Mouse (Mus musculus): ENCODE data around the gene Aebp1.

Gene Aebp1

DNA sequence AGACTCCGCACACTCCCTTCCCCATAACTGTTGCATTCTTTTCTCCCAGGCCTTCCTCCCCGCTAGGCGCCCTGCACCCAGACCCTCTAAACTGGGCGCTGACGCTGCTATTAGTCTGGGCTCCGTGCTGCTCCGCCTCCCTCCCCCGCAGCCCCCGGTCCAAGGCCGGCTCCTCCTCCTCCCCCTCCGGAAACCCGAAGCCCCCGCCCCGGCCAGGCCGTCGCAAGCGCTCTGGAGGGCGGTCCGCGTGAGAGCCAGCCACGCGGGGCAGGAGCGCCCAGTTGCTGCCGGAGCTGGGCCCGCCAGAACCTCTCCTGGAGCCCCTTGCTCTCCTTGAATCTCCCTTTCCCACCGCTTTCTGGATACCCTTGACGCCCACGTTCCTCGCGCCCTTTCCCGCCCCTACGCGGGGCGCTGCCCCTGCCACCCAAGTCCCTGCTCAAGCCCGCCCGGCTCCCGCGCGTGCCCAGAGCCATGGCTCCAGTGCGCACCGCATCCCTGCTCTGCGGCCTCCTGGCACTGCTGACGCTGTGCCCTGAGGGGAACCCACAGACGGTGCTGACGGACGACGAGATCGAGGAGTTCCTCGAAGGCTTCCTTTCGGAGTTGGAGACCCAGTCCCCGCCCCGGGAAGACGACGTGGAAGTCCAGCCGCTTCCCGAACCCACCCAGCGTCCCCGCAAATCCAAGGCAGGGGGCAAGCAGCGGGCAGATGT, at the start of gene Aebp1:
Aebp1 (plus strand) TSS at position 270 of the 716 bp plus-strand sequence.
- in situ Hi-C loops (cut with MboI; ENCODE audit: low sequenced_read_pairs): no loop called here

DNA sequence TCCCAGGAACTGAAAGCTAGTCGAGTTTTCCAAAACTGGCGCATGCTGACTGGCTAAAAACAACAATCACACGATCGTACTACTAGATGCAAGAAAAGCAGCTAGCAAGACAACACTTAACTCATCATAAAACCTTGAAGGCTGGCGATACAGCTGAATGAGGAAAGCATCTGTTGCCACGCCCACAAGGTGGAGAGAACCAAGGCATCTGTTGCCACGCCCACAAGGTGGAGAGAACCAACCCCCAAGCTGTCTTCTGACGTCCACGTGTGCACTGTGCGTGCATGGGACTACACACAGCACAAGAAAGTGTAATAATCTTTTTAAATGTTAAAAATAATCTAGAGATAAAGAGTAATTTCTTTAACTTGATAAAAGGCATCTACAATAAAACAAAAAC, 48.4 kb upstream of the Aebp1 start:
- in situ Hi-C loops (cut with MboI; ENCODE audit: low sequenced_read_pairs): no loop called here

DNA sequence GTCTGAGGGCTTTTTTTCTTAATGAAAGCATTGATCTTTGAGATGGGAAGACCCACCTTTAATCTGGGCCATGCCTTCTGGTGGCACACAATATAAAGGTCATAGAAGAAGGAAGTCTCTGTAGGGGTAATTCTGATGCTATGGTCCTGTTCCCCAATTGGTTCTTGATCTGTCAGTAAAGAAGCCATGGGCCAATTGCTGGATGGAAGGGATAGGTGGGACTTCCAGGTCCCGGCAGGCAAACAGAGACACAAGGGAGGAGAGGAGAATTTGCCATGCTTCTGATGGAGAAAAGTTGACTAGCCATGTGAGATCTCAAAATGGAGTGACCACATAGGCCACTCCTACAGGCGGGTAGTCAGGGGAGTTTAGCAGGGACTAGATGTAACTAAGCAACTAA, 42.5 kb upstream of the Aebp1 start:
- in situ Hi-C loops (cut with MboI; ENCODE audit: low sequenced_read_pairs): no loop called here

DNA sequence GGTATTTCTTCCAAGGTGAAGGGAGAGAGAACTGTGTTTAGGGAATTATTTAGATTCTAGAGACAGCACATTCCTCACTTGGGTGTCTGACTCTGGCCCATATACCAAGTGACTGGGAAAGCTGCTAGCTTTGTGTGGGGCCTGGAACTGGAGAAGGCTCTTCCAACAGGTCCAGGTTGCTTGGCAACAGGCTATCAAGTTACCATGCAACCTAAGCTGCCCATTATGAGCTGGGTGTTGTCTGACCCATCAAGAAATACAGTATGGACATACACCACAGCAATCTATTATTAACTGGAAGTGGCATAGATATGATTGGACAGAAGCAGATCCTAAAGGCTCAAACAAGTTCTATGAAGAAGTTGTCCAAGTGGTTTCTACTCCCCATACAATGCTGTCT, 36.3 kb upstream of the Aebp1 start:
- in situ Hi-C loops (cut with MboI; ENCODE audit: low sequenced_read_pairs): no loop called here

DNA sequence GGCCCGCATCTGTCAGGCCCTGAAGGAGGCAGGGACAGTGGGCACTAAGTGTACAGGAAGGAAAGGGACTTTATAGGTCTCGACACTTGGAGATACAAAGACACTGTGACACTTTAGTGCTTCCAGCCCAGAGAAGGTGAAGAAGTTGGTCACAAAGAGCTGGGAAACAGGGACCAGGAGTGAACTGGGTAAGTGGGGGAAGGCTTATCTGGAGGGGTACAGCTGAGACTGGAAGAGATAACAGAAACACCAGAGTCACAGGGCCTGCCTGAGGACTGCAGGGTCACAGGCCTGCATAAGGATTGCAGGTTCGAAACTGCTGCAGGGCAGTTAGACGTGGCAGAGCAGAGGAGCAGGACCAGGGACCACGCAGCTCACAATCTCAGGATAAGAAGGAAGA, 33.8 kb upstream of the Aebp1 start:
- in situ Hi-C loops (cut with MboI; ENCODE audit: low sequenced_read_pairs): no loop called here

DNA sequence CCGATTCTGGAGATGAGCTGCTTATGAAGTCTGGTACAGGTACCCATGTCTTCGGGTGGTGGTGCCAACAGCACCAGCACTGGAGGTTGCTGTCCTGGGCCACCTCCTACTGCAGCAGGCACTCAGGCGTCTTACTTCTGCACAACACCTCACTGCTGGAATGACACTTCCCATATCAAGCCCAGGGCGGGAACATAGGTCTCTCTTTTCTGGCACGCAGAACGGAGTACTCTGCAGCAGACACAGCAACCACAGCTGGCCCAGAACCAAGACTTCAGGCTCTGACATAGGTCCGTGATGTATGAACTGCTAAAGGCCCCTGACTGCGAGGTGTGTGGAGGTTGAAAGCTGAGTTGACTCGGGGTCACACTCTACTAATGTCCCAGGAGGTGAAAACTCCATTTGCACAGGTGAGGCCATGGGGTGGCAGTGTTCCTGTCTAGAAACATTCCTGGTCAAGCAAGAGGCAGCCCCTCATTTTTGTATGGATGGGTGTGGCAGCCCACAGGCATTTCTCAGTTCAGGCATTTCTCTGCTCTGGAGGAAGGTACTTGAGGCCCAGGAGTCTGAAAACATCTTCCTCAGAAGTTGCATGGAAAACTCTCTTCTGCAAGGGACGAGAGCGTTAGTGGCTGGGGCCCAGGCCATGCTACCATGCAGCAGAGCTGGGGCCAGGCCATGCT, 33.1 kb upstream of the Aebp1 start:
- in situ Hi-C loops (cut with MboI; ENCODE audit: low sequenced_read_pairs): no loop called here

DNA sequence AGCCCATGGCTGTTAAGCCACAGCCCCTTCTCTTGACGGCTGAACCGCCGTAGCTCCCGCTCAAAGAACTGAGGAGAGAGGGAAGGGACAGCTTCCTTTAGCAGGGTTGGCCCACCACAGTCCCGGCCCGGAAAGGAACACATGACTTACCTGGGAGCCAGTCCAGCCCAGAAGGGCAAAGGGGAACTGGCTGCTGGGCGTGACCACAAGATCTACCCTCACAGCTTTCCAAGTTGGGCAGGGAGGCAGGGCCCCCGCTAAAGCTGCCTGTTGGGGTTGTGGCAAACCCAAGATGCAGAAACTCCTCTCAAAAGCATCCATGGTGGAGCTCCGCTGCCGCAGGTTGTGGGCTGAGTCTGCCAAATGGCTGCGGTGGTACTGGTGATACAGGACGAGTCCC, 32.4 kb upstream of the Aebp1 start:
- in situ Hi-C loops (cut with MboI; ENCODE audit: low sequenced_read_pairs): no loop called here

DNA sequence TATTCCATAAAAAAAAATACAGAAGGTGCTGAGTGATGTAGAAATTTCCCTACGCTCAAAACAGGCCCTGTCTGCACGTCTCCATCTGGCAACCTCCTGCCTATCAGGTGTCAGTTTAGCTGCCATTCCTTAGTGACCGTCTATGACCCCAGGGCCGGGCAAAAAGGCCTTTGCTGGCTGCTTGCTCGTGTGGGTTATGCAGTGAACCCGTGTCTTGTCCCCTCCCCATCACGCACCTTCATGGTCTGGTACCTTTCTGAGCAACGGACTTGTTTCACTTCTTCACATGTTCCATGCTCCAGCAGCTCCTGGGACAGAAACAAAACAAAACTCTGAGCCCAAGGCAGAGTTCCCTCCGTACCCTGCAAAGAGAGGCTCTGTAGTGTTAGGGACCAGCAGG, 27.2 kb upstream of the Aebp1 start:
- in situ Hi-C loops (cut with MboI; ENCODE audit: low sequenced_read_pairs): no loop called here

DNA sequence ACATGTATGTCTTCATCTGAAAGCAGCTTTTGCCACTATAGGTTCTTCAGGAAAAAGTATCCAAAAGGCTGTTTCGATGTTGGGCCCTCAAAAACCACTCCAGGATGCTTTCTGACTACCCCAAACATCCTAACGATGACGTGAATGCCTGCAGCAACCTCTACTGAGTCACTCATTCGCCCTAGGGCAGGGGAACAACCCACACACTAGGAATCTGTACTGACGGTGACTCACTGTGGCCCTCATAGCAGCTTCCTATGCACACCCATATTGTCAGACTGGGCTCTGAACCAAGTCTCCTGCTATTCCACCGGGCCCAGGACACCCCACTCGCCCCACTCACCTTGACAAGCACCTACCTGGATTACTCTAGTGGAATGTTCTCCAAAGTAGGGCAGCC, 26.7 kb upstream of the Aebp1 start:
- in situ Hi-C loops (cut with MboI; ENCODE audit: low sequenced_read_pairs): no loop called here

DNA sequence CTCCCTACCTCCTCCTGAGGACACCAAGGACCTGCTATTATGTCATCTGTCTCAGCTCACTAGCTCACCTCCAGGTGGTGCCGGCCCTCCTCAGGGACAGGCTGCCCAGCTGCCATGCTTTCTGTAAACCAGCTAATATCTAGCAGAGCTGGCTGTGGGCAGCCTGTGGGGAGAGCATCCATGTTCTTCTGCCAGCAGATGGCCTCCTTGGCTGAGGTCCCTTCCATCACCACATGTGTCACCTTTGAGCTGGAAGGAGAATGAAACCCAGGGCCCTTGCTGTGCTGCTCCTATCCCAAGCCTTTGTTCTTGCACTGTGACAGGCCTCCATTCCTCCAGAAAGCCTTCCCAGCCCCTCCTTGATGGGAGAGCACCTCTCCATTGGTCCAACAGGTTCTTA, 25.6 kb upstream of the Aebp1 start:
- in situ Hi-C loops (cut with MboI; ENCODE audit: low sequenced_read_pairs): no loop called here

DNA sequence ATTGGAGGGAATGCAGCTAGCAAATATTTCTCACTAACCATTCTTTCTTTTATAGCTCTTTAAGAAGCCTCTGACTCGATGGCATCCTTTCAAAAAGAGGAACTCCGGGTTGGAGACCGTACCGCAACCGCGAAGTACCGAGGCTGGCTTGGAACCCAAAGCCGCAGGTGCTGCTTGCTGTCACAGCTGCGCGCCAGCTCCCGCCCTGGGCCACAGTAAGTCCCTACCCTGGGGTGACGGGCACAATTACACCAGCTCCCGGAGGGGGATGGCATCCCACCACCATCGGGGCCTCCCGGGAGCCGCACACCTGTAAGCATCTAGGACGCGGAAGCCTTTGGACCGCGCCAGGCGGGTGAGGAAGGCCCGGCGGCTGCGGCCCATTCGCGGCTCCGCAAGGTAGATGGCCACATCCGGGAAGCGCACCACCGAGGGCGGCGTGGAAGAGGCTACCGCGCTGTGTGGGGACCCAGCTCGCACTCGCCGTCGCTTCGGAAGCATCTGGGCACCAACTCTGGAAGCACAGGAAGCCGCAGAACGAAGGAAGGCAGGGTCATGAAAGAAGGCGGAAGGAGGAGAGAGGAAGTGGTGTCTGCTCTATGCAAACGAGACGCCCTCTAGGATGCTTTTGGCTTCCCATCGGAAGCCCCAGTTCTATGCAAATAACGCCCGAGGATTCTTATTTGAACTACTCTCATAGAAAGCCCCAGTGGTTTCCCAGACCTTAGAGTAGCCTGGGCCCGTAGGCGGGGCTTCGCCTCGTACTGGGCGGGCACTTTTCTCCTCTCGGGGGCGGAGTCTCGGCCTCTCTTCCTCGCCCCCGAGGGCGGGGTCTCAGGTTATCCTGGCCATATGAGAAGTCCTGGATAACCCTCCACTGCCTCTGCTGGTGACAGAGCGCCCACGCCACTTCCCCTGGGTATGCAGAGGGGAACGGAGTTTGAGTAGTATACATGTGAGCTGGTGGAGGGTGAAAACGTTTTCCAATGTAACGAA, 24.2 kb upstream of the Aebp1 start, which contains the start of gene Polm:
Polm (minus strand) TSS at position 766 of the 996 bp plus-strand sequence.
- in situ Hi-C loops (cut with MboI; ENCODE audit: low sequenced_read_pairs): no loop called here

DNA sequence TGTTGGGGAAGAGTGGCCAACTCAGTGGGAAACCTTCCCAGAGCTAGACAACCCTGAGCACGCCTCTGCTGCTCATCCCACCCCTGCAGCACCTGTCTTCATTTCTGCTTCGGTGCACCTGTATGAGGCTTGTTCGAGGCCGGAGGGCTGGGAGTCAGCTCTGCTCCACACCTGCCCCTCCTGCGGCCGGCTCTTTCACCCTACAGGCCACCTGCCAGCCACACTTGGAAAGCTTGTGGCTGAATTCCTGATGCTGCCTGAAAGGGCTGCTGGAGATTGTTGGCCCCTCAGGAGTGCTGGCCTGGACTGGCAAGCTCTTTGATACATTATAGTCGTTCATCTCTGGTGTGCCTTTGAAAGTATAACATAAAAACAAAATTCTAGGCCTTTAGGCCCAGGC, 21.4 kb upstream of the Aebp1 start:
- in situ Hi-C loops (cut with MboI; ENCODE audit: low sequenced_read_pairs): no loop called here

DNA sequence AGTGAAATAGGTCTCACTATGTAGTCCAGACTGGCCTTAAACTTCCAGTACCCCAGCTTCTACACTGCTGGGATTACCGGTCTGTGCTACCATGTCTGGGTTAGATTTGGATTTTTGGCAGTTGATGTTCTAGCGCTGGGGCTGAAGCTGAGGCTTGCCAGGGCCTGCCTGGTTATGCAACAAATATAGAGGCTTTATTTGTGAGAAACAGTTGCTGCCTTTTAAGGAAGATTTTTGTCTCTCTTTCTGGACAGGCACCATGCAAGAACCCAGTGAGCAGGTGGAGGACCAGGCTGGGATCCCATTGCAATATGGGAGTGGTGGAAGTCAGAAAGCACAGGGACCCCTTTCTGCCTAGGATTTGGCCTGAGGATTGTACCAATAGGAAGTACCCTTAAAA, 20.0 kb upstream of the Aebp1 start:
- in situ Hi-C loops (cut with MboI; ENCODE audit: low sequenced_read_pairs): no loop called here

DNA sequence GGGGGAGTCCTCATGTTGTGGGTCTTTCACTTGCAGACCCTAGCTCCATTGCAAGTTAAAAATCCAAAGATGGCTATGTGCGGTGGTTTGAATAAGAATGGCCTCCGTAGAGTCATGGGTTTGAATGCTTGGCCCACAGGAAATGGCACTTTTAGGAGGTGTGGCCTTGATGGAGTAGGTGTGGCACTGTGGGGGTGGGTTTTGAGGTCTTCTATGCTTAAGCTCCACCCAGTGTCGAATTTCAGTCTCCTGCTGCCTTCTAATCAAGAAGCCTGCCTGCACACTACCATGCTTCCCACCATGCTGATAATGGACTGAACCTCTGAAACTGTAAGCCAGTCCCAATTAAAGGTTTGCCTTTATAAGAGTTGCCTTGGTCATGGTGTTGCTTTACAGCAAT, 18.6 kb upstream of the Aebp1 start:
- in situ Hi-C loops (cut with MboI; ENCODE audit: low sequenced_read_pairs): no loop called here

DNA sequence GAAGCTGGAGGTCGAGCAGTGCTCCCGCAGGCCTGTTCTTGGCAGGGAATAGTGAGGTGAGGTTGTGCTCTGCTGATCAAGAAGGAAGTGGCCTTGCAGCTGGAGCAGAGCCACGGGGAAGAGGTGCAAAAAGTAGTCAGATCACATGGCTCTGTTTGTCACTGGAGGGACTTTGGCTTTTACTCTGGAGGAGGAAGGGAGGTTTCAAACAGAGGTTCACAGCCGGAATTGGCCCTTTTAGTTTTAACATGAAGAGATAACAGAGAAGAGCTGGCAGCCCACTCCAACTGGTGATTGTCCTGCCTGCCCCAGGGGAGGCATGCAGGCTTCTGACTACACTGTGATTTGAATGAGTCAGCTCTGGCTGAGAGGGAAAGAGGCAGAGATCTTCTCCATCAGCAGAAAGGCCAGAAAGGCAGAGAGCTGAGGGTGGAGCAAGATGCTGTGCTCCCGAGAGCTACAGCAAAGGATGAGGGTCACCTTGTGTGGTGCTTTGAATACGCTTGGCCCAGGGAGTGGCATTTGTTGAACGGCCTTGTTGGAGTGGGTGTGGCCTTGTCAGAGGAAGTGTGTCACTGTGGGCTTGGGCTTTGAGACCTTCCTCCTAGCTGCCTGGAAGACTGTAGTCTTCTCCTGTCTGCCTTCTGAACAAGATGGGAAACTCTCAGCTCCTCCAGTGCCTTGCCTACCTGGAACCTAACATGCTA, 15.0 kb upstream of the Aebp1 start:
- in situ Hi-C loops (cut with MboI; ENCODE audit: low sequenced_read_pairs): no loop called here

DNA sequence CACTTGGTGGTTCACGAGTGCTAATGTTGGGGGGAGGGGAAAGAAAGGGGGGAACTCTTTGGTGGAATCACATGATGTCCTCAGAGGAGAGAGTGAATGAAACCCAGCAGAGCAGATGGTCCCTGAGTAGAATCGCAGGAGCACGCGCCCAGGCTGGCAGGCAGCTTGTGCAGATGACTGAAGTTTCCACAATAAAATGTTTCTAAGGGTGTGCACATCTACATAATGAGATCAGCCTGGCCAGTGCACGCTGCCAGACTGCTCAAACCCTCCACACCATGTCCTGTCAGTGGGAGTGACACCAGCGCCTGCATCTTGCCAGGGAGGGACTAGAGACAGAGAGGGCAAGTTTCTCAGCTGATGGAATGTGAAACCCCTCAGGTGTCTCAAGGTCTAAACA, 13.0 kb upstream of the Aebp1 start:
- in situ Hi-C loops (cut with MboI; ENCODE audit: low sequenced_read_pairs): no loop called here

DNA sequence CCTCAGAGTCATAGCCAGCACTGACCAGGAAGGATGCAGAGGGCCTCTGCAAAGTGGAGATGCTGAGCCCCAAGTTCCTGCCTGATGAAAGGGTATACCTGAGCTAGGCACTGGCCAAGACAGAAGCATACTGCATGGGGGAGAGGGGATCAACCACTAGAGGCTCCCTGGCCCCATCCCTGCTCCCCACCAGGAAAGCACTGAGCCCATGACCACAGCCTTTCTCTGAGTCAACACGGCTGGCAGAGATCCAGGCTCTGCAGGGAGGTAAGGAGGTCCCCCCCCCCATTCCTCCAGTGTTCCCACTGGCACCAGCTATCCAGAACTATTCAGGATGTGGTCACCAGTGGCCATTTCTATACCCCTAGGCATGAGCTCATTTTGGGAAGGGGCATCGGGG, 12.4 kb upstream of the Aebp1 start:
- in situ Hi-C loops (cut with MboI; ENCODE audit: low sequenced_read_pairs): no loop called here

DNA sequence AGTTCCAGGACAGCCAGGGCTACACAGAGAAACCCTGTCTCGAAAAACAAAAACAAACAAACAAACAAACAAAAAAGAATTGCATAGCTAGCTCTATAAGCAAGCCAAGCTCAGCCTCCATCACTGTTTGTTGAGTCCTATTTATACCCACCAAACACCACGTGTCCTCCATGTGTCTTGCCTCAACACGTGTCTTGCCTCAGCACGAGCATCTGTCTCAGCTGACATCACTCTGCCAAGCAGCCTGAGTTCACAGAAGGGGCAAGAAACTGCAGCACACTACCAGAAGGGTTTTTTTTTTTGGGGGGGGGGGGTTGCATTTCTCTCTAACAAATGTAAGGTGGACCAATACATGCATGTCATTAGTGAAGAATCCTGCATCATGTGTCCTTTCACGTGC, 11.3 kb upstream of the Aebp1 start:
- in situ Hi-C loops (cut with MboI; ENCODE audit: low sequenced_read_pairs): no loop called here

DNA sequence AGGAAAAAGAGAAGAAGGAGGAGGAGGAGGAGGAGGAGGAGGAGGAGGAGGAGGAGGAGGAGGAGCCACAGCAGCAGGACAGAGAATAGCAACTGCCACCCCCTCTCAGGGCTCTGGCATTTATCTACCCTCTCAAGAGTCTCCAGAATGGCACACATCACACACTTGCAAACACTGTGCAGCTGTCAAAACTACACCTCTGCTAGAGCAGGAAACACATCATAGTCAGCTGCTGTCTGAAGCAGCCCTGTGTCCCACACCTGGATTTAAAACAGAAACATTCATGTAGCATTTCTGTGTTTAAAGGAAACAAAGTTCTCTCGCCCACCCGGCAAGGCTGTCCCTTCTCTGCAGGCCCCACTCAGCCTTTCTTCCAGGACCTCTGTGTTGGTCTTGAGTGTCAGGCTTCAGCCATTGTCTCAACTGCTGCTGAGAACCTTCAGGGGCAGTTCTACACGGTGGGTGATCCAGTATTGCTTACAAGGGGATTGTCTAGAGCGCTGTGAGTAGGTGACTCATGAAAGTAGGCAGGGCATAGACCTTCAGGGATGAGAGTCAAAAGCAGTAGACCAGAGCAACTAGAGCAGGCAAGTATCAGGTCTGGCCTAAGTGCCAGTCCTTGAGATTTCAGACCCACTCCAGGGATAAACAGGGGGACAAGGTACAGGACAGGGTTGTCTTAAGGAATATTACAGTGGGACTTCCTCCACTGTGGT, 10.6 kb upstream of the Aebp1 start:
- in situ Hi-C loops (cut with MboI; ENCODE audit: low sequenced_read_pairs): no loop called here

DNA sequence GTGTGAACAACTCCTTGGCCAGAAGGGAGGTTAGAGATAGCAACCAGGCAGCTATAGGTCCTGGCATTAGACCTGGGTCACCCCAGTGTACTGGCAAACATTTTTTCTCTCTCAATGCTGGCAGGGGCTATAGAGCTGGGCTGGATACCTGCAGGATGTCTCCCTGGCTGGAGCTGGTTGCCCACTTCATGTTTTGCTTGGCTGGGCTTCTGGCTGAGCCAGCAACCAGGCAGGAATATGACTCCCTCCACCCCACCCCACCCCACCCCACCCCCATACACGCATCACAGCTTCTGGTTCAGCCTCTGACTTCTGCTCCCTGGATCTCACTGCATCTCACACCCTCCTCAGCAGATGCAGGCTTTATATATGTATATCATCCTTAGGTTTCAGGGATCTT, 9.4 kb upstream of the Aebp1 start:
- in situ Hi-C loops (cut with MboI; ENCODE audit: low sequenced_read_pairs): no loop called here
